Mouse (Mus musculus) small intestine, adult 2 months (tissue): ENCODE measurements around the gene Prpf40b. TPM values are rescaled to one million over a fixed set of nuclear protein-coding genes. Genes with fewer than 3 reads are reported as not detected.

Experiments used
- H3K27ac ChIP-seq: fragments of 200-500 bp; 2 replicates; pipeline ENCODE4 v1.5.1; 2012; ENCODE audit warnings: low read depth, low read length, control low read depth, inconsistent platforms; ENCODE audit not compliant: insufficient read depth
- H3K27me3 ChIP-seq: fragments of 200-500 bp; 2 replicates; pipeline ENCODE4 v1.6.1; 2012; ENCODE audit warnings: mild to moderate bottlenecking, moderate library complexity, low read length, inconsistent platforms; ENCODE audit not compliant: control insufficient read depth, insufficient read depth
- H3K36me3 ChIP-seq: fragments of 200-500 bp; 2 replicates; pipeline ENCODE4 v1.6.1; 2012; ENCODE audit warnings: mild to moderate bottlenecking, low read length, control low read depth, inconsistent platforms; ENCODE audit not compliant: control insufficient read depth, insufficient read depth
- H3K4me1 ChIP-seq: fragments of 200-500 bp; 2 replicates; pipeline ENCODE4 v1.6.1; 2012; ENCODE audit warnings: low read length, inconsistent platforms, mixed read lengths; ENCODE audit not compliant: control insufficient read depth, insufficient read depth, insufficient read length
- H3K4me3 ChIP-seq: fragments of 200-500 bp; 2 replicates; pipeline ENCODE4 v1.5.1; 2012; ENCODE audit warnings: low read depth, mild to moderate bottlenecking, control low read depth, inconsistent platforms, low read length, moderate library complexity
- CTCF ChIP-seq: fragments of 200-500 bp; IDR thresholded peaks from 2 replicates; pipeline ENCODE4 v1.5.1; 2012; ENCODE audit warnings: low read depth, mild to moderate bottlenecking, control low read depth, inconsistent platforms, low read length, moderate library complexity, mixed read lengths; ENCODE audit not compliant: insufficient replicate concordance, insufficient read length; ENCODE audit errors: extremely low read depth
- POLR2A ChIP-seq: fragments of 200-500 bp; IDR thresholded peaks from 2 replicates; pipeline ENCODE4 v1.6.1; 2012; ENCODE audit warnings: low read depth, mild to moderate bottlenecking, control low read depth, inconsistent platforms, low read length, moderate library complexity
- WGBS: fragments of 180-500 bp; shearing (Covaris S2); methylation state at CpG from one replicate; pipeline ENCODE4 v1.1.7; 2018; 5-methylcytosine and 5-hydroxymethylcytosine counted together
- polyA plus RNA-seq: library from polyadenylated mRNA; depleted of rRNA; stranded (reverse); fragments of >200 nt; gene quantifications from 2 replicates; pipeline ENCODE4 v1.2.3, GENCODE M21; 2012

Prpf40b gene
- polyA plus RNA-seq, 1 experiment = 20.8 TPM

- Histone ChIP-seq H3K36me3 (peaks cover 2% of the 10 kb centered on the region; the same call in 1 of the 2 replicates), H3K27me3 (no peaks in the 10 kb centered on the region), H3K27ac (peak overlapping the region; percentile 3; the same call in 1 of the 2 replicates), H3K4me3 (no peak overlapping the region), H3K4me1 (no peaks in the 10 kb centered on the region)
- 76% methylated on average over 2 of the region's 2 CpGs for WGBS
- no peak for TF ChIP-seq POLR2A
These were observed 22.4 kb downstream of the Prpf40b start for GRCm38 (mm10) chr15:99317267-99317651.

DNA sequence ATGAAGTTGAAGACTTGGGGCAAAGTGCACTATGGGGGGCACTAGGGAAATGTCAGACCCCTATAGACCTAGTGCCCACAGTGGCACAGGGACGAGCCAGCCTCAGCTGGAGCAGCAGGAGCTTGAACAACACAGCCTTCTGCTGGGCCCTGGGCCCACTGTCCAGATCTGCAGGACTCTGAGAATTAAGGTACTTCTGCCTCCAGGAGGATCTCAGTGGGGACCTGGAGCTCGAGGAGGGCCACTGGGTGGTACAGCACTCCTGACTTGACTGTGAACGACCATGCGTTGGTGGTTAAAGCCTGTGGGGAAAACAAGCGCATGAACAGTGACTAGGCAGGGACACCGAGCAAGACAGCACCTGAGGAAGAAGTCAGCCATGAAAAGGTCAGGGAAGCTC, 23.2 kb downstream of the Prpf40b start:
- no peak overlapping the region for H3K4me3 ChIP-seq
- TF ChIP-seq POLR2A (no peak), CTCF (no peak)
- no peaks in the 10 kb centered on the region for H3K27me3 ChIP-seq
- no peak overlapping the region for H3K27ac ChIP-seq
- 92% methylated on average over 6 of the region's 6 CpGs for WGBS
- no peaks in the 10 kb centered on the region for H3K4me1 ChIP-seq
- H3K36me3 ChIP-seq = peaks cover 2% of the 10 kb centered on the region; the same call in 1 of the 2 replicates

DNA sequence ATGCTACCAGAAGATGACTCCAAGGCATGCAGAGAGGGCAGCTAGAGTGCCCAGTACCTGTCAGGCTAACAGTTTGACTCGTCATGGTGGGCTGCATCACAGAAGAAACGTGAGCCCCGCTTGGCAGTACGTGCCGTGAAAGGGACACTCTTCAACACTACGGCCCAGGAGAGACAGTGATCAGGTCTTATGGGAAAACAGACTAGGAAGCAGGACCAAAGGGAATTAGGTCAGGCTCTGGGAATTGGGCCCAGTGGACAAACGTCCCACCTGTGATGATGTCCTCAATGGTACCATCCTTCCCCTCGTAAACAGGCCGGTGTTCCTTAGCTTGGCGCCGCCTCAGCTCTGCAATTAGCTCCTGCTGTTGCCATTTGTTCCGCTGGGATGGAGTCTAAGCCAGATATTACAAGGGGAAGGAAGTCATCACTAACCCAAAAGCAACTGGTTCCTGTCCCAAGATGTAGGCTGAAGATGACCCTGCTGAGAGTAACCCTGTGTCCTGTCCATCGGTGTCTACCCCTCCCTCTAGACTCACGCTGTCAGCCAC, 24.0 kb downstream of the Prpf40b start:
- TF ChIP-seq CTCF (no peak), POLR2A (no peak)
- Histone ChIP-seq H3K4me3 (no peak overlapping the region), H3K27ac (0 out of 2 replicates have a peak overlapping the region, but pooled peaks have one; percentile 2), H3K36me3 (peaks cover 2% of the 10 kb centered on the region; the same call in 1 of the 2 replicates), H3K4me1 (no peaks in the 10 kb centered on the region), H3K27me3 (no peaks in the 10 kb centered on the region)
- 85% methylated on average over 14 of the region's 14 CpGs for WGBS

DNA sequence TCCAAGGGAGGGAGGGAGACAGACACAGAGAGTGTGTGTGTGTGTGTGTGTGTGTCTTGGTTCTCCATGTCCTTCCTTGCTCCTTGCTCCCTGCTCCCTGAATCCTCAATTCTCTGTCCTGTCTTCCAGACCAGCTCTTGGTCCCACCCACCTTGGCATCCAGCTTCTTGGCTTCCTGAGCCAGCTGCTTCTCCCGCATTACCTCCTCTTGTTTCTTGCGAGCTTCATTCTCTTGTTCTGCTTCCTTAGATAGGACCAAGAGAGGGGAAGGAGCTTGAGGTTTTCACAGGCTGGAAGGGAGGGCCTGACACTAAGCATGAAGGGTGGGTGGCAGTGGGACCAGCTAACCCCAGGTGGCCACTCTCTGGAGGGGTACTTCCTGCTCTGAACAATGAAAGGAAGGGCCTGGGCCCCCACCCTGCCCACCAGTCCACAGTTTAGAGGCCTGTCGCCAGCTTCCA, 24.6 kb downstream of the Prpf40b start:
- 59% methylated on average over 3 of the region's 3 CpGs for WGBS
- Histone ChIP-seq H3K36me3 (peaks cover 2% of the 10 kb centered on the region; the same call in 1 of the 2 replicates), H3K4me3 (no peak overlapping the region), H3K4me1 (no peaks in the 10 kb centered on the region), H3K27me3 (no peaks in the 10 kb centered on the region), H3K27ac (0 out of 2 replicates have a peak overlapping the region, but pooled peaks have one; percentile 2)
- TF ChIP-seq POLR2A (no peak), CTCF (no peak)

GRCm38 (mm10) chr15:99320168-99320674, 25.3 kb downstream of the Prpf40b start:
- peaks cover 2% of the 10 kb centered on the region; the same call in 1 of the 2 replicates for H3K36me3 ChIP-seq
- TF ChIP-seq POLR2A (no peak), CTCF (no peak)
- no peaks in the 10 kb centered on the region for H3K4me1 ChIP-seq
- 84% methylated on average over 10 of the region's 10 CpGs for WGBS
- no peaks in the 10 kb centered on the region for H3K27me3 ChIP-seq
- H3K27ac ChIP-seq = no peak overlapping the region
- H3K4me3 ChIP-seq = no peak overlapping the region

GRCm38 (mm10) chr15:99320978-99321377, 26.1 kb downstream of the Prpf40b start:
- H3K27me3 ChIP-seq = no peaks in the 10 kb centered on the region
- TF ChIP-seq CTCF (no peak), POLR2A (no peak)
- WGBS = 79% methylated on average over 9 of the region's 9 CpGs
- H3K4me3 ChIP-seq = no peak overlapping the region
- H3K36me3 ChIP-seq = peaks cover 2% of the 10 kb centered on the region; the same call in 1 of the 2 replicates
- no peaks in the 10 kb centered on the region for H3K4me1 ChIP-seq
- no peak overlapping the region for H3K27ac ChIP-seq

DNA sequence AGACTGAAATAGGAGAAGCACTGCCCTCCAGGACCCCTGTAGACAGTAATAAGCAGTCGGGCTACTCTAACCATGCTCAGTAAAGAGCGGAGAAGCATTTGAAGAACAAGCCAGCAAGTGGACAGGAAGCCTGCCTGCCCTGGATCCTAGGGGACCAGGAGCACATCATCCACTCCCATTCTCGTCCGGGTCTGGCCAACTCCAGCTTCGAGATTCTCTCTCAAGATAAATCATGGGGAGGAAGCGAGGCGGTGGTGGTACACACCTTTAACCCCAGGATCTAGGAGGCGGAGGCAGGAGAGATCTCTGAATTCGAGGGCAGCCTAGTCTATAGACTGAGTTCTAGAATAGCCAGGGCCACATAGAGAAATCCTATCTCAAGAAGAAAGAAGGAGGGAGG, 29.3 kb downstream of the Prpf40b start:
- no peaks in the 10 kb centered on the region for H3K27me3 ChIP-seq
- H3K4me1 ChIP-seq = no peaks in the 10 kb centered on the region
- TF ChIP-seq CTCF (no peak), POLR2A (no peak)
- 78% methylated on average over 9 of the region's 9 CpGs for WGBS
- no peak overlapping the region for H3K27ac ChIP-seq
- H3K4me3 ChIP-seq = no peak overlapping the region
- H3K36me3 ChIP-seq = peaks cover 2% of the 10 kb centered on the region; the same call in 1 of the 2 replicates
